In the genomic region with DNA sequence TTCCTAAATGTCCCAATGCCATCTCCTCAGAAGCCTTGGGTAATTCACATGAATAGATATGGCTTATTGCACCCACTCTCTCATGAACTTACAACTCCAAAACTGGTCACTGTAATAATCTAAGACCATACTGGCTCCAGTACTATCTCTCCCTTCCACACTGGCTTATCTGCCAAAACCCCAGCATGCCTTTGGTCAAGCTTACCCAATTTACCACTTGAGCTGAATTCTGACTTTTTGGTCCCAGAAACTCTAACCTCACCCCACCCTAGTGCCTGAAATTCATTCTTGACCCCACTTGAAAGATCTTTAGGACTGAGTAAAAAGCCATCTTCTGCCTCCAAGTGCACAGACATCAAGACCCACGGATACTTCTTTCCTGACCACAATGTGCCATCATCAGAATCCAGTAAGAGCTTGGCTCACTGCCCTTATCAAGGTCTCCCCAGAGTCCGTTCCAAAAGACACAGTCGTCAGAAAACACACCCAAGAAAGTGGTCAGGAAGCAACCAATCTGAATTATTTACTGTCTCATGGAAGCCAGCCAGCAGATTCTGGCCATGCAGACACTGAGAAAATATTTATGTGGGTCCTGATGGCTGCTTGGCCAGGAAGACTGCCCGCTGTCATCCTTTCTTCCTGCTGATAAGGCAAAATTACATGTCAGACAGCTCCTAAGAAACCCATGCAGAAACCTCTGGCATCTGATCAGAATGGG, we compare ENCODE assay signal across 13 mouse cellular contexts.
A peak's percentile ranks its signal among the peaks of the same experiment; 100 is the strongest.
DNase-seq lines count a peak whose midpoint lies in the region; ATAC-seq lines count a peak whose summit lies in the region.
"Had no signal": no experiment of that assay in that cellular context is flagged by ENCODE, and none has a peak within 500 bp of the region (broad histone marks: within the 10 kb centered on the region; RNA-seq: fewer than 3 reads in every experiment).

No protein-coding gene starts in this region.

- no peaks in the 10 kb centered on the region for H3K4me1 ChIP-seq in embryonic facial prominence, embryonic 14.5 days (ENCODE audit: control insufficient read depth, insufficient read depth, low read length)
- H3K4me1 ChIP-seq in embryonic facial prominence, embryonic 10.5 days, result no peaks in the 10 kb centered on the region
- H3K4me1 ChIP-seq: liver, embryonic 13.5 days; midbrain, embryonic 13.5 days had no signal

- H3K9me3 ChIP-seq in embryonic facial prominence, embryonic 14.5 days (ENCODE audit: control insufficient read depth, low read length), result no peaks in the 10 kb centered on the region
- H3K9me3 ChIP-seq in embryonic facial prominence, embryonic 10.5 days, result no peaks in the 10 kb centered on the region
- H3K9me3 ChIP-seq: liver, embryonic 13.5 days; midbrain, embryonic 13.5 days had no signal

- H3K27ac ChIP-seq in embryonic facial prominence, embryonic 14.5 days (replicated peaks; ENCODE audit: low read depth, low read length), result no peak overlapping the region
- H3K27ac ChIP-seq in embryonic facial prominence, embryonic 10.5 days (replicated peaks), result no peak overlapping the region
- H3K27ac ChIP-seq: heart, adult 2 months; liver, embryonic 13.5 days; midbrain, embryonic 13.5 days had no signal

- peak; percentile 14 for DNase-seq in embryonic facial prominence, embryonic 14.5 days (ENCODE audit: low spot score)
- DNase-seq in embryonic facial prominence, embryonic 10.5 days (ENCODE audit: low spot score), result no peak
- DNase-seq in 3134 (ENCODE audit: extremely low read depth, insufficient read length, low spot score), result peak; percentile 18
- peak; percentile 13 for DNase-seq in adrenal gland, postnatal 25 days
- DNase-seq in kidney, postnatal 14 days, result peak; percentile 78
- no peak for DNase-seq in natural killer cell, adult 2 months (ENCODE audit: low spot score in 2 of 2)
- no peak for DNase-seq in thymus, adult 18-20 months
- DNase-seq: cerebellum, postnatal 36 days; liver, embryonic 13.5 days had no signal

- 73% methylated on average over 4 of the region's 4 CpGs for WGBS in embryonic facial prominence, embryonic 14.5 days
- 77% methylated on average over 4 of the region's 4 CpGs for WGBS in embryonic facial prominence, embryonic 10.5 days

- H3K27me3 ChIP-seq in embryonic facial prominence, embryonic 14.5 days (replicated peaks; ENCODE audit: control insufficient read depth, insufficient read depth, low read length), result no peaks in the 10 kb centered on the region
- no peaks in the 10 kb centered on the region for H3K27me3 ChIP-seq in embryonic facial prominence, embryonic 10.5 days (replicated peaks; ENCODE audit: low read depth, poor library complexity, severe bottlenecking)
- H3K27me3 ChIP-seq: liver, embryonic 13.5 days; midbrain, embryonic 13.5 days had no signal

- no peaks in the 10 kb centered on the region for H3K36me3 ChIP-seq in embryonic facial prominence, embryonic 14.5 days (ENCODE audit: control insufficient read depth, insufficient read depth, low read length)
- H3K36me3 ChIP-seq in embryonic facial prominence, embryonic 10.5 days (replicated peaks), result no peaks in the 10 kb centered on the region
- H3K36me3 ChIP-seq: liver, embryonic 13.5 days; midbrain, embryonic 13.5 days had no signal

- no peak overlapping the region for H3K4me3 ChIP-seq in embryonic facial prominence, embryonic 14.5 days (ENCODE audit: low read depth, low read length)
- H3K4me3 ChIP-seq in embryonic facial prominence, embryonic 10.5 days, result no peak overlapping the region
- H3K4me3 ChIP-seq: heart, adult 2 months; liver, embryonic 13.5 days; midbrain, embryonic 13.5 days had no signal

- ATAC-seq in embryonic facial prominence, embryonic 14.5 days (ENCODE audit: low read depth), result no peak
- no peak for ATAC-seq in monocyte, adult 5-6 weeks (replicated peaks; ENCODE audit: insufficient number of reproducible peaks, low FRiP score, low TSS enrichment, poor library complexity, severe bottlenecking)
- ATAC-seq: CD4-positive, CD25-positive, alpha-beta regulatory T cell, adult 4 months; midbrain, embryonic 13.5 days had no signal

- no peak overlapping the region for H3K4me2 ChIP-seq in embryonic facial prominence, embryonic 14.5 days (ENCODE audit: low read depth, low read length)
- H3K4me2 ChIP-seq: liver, embryonic 13.5 days; midbrain, embryonic 13.5 days had no signal

- H3K9ac ChIP-seq in embryonic facial prominence, embryonic 14.5 days (ENCODE audit: low read depth, low read length), result no peak overlapping the region
- H3K9ac ChIP-seq: liver, embryonic 13.5 days; midbrain, embryonic 13.5 days had no signal

Comparison
In these comparisons a context has a peak if more than half of its experiments do, and no peak if none do; other contexts are left out.
1. DNase-seq: peak in embryonic facial prominence, embryonic 14.5 days (single experiment), 3134 (single experiment), adrenal gland, postnatal 25 days (single experiment) and kidney, postnatal 14 days (single experiment); none in embryonic facial prominence, embryonic 10.5 days (single experiment), natural killer cell, adult 2 months (0 of 2) and thymus, adult 18-20 months (0 of 2).